Mouse (Mus musculus): ENCODE measurements around the gene Gm43191. TPM values are rescaled to one million over a fixed set of nuclear protein-coding genes. Genes with fewer than 3 reads are reported as not detected.
"Not testable (repeated sequence)": the region's sequence is repeated elsewhere in the genome, so short reads cannot be mapped to it uniquely, and the experiment has no call there.

Gm43191 gene
- not detected for total RNA-seq (2021)
- long read RNA-seq, experiment 1: 0 reads
- long read RNA-seq, experiment 2: 0 reads

GRCm38 (mm10) chr3:116681160-116681559, at the start of gene Gm43191:
Gene Gm43191 (minus strand): TSS chr3:116681260.
- DNase-seq: no peak

DNA sequence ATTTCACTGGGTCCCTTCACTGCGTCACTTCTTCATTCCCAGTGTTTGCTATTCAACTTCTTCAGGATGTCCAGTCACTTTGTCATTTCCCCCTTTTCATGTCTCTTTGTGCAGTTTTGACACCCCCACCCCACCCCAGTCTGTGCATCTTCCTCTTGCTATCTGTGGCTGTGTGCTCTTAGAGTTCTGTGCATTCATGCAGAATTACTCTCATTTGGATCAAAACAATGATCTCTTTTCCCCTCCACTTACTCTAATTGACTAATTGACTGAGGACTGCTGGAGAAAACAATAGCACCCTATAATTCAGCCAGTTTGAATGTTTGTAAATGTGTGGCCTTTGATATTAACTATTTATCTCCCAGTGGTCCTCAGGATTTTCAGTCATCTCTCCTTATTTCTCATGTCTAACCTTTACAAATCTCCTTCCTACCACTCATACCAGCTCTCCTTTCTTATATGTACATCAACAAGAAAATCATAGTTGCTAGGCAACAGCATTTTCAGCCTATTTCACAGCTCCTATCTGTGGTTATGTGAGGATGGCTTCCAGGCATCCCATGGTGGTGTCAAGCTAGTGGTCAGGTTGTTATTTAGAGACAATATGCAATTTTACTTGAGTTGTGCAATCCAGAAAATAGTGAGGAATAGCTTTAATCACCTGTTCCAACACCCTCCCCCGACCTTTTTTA, 48.6 kb upstream of the Gm43191 start:
- DNase-seq: no peak

- DNase-seq: peak; percentile 36 to 67
These were observed 45.7 kb upstream of the Gm43191 start for GRCm38 (mm10) chr3:116726807-116727206.

- DNase-seq: no peak
These were observed 42.7 kb upstream of the Gm43191 start for GRCm38 (mm10) chr3:116723496-116724481.

DNA sequence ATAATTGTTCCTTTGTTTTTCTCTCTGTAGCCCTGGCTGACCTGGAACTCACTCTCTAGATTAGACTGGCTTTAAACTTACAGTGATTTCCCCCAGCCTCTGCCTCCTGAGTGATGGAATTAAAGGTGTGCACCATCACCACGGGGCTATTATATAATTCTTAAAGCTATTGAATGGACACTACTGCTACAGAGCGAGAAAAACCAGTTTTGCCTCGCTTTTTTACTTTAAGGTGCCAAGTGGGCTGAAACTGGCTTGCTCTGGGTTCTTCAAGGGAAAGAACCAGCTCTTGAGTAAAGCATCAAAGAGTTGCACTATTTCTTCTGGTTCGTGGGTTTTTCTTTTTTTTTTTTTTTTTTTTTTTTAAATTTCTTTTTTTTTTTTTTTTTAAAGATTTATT, 41.9 kb upstream of the Gm43191 start:
- no peak for DNase-seq

- no peak for DNase-seq
These were observed 37.9 kb upstream of the Gm43191 start for GRCm38 (mm10) chr3:116718951-116719350.

GRCm38 (mm10) chr3:116713031-116713430, 32.0 kb upstream of the Gm43191 start:
- DNase-seq: no peak

- peak in 1 of 2 experiments; percentile 79 for DNase-seq
These were observed 31.4 kb upstream of the Gm43191 start, which contains the start of gene Slc35a3 for GRCm38 (mm10) chr3:116712436-116712881. Gene Slc35a3 (minus strand): TSS chr3:116712831.

GRCm38 (mm10) chr3:116711624-116712435, 30.8 kb upstream of the Gm43191 start:
- DNase-seq: peak; percentile 83 to 88

DNA sequence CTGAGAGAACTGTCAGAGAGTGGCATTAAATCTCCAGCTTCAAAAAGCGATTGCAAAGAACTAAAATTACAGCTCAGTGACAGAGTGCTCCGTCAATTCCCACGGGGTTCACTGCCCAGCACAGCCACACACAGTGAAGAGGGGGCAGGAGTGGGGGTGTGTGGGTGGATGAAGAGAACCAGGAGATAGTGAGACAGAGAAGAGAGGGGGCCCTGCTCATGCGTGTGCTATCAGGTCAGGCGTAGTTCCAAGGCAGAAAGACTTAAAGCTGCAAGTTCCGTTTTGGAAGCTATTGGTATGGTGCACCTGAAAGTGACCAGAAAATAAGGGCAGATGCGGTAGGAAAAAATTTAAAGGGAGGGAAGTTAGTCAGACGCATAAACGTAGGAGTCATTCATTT, 29.9 kb upstream of the Gm43191 start:
- DNase-seq: no peak

GRCm38 (mm10) chr3:116705637-116706204, 24.7 kb upstream of the Gm43191 start:
- no peak for DNase-seq

DNA sequence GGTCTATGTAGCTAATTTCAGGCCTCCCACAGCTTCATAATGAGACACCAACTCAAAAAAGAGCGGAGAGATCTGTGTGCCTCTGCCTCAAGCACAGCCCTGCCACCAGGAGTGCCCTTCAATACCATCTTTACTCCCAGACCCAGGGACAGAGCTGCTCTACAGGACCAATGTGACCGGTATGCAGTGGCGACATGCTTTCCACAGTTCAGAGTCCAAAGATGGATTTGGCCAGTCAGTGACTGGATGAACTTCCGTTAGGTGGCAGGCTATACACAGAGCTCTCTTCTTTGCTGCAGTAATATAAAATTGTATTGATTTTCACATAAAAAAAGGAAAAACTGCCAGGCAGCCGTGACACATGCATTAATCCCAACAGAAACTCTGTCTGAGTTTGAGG, 22.8 kb upstream of the Gm43191 start:
- no peak for DNase-seq

DNA sequence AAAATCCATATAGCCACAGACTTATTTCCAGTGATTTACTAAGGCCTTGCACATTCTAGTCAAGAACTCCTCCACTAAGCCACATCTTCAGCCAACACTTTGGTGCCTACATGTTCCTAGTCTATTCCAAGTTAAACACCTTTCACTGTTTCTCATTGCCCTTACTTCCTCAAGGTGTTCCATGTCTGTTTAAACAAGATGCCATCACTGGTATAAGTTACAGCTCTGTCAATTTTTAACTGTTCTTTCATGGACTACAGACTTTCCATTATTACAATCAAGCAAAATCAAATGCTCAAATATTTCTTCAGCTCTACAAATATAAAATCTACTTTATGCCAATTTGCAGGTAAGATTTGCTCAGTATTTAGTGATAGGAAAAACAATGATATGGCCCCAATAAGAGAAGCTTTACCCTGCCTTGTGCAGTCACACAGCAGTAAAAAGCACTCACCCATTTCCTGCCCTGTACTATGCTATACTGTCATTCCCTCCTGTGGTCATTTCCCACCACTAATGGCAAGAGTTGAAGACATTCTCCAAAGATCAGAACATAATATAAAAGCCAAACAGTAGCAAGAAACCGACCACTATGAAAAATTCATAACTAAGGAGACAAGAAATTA, 21.7 kb upstream of the Gm43191 start:
- DNase-seq: no peak

GRCm38 (mm10) chr3:116701601-116702000, 20.5 kb upstream of the Gm43191 start:
- DNase-seq: no peak

DNA sequence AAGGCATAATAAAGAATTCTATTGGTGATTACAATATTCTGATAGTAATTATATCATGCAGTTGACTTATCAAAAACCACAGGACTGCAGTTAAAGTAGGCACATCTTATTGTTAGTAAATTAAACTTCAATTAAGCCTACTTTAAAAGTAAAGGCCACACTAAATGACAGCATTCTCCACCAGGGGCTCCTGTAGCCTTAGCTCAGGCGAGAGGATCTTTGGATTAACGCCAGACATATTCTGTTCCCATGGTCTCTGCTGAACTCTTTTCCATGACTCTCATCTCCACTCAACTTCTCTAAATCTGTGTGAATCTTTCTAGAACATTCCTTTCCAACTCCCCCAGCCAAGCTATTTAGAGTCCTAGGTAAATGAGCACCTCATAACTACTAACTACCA, 17.7 kb upstream of the Gm43191 start:
- DNase-seq: peak; percentile 13 to 22

DNA sequence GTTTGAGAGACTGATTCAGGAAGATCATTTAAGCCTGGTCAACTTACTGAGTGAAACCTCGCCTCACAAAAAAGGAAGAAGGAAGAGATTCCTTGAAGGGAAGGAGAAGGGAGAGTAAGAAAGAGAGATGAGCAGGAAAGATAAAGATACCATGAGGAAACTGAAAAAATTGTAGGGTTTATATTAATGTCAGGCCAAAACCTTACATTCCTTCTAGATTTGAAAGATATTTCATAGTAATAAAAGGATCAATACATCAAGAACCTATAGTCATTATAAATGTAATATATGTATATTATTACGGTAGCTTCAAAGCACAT, 14.6 kb upstream of the Gm43191 start:
- no peak for DNase-seq

DNA sequence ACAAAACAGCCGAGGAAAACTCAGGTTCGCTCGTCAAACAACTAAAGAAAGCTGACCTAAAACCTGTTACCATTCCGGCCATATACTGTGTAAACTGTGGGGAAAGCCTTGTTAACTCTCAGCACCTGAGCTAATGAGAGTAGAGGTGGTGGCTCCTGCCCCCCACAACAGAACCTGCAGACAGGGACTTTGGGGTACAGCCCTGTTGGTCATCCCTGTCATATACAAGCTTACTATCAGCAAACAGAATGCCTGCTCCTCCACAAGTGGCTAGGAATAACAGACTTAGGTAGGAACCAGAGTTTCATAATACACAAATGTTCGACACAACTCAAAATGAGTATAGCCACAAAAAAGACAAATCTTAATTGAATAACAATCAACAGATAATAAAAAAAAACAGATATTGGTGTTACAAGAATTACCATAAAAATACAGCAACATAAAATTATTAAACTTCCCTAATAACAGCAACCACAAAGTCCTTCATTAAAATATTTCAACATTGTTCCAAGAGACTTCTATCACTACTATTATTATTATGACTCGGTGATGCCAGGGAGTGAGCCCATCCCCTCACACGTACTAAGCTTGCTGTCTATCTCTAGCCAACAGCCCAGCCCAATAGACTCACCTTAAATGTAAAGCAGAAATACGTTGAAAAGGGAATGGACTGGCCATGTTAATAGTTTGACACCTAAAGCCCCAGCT, 14.1 kb upstream of the Gm43191 start:
- no peak for DNase-seq

DNA sequence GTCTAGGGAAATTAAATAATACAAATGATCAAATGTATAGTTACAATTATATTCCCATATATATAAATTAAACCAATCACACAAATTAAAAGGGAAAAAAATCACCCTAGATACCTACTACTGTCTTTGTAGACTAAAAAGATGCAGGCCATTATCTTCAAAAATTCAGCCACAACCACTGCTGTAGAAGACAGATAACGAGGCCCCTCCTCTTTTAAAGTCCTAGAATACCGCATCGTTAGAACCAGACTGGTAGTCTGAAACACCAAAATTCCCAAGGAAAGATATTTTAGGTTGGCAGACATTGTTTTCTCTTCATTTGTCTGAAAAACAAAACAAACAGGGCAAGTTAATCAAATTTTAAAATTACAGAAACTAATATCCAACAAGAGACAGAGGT, 13.3 kb upstream of the Gm43191 start:
- DNase-seq: no peak

GRCm38 (mm10) chr3:116664281-116664680, 16.8 kb downstream of the Gm43191 start:
- not testable (repeated sequence) for DNase-seq

DNA sequence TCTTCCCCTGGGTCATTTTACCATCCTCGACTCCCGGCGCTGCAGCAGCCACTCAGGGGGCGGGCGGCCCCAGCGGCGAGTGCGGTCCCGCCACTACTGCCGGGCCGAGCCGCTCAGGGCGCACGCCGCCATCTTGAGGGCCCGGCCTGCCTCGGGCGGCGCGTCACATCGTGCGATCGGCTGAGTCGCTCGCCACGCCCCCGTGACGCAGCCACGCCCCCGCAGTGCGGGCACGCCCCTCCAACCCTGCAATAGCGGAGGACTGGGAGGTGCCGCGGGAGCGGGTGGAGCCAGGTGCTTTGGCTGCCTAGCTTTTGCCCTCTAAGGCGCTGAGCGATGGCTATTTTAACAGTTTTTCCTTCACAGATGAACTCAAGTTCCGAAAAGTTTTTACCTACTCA, 18.6 kb downstream of the Gm43191 start, which contains the start of gene Mfsd14a:
TSS of gene Mfsd14a (minus strand) at position 215 of the 401 bp plus-strand sequence.
- peak; percentile 99 to 100 for DNase-seq
